Mouse (Mus musculus) heart, adult 2 months (tissue): Measurements from ENCODE around the gene Maml2. TPM values are rescaled to one million over a fixed set of nuclear protein-coding genes. Genes with fewer than 3 reads are reported as not detected.

ENCODE experiments used
- DNase-seq, 2 experiments: peaks; one replicate each; pipeline ENCODE4 v3.0.0; 2021
- H3K27ac ChIP-seq: fragments of 200-600 bp; 2 replicates; pipeline ENCODE4 v1.8.1; 2022
- H3K27me3 ChIP-seq: fragments of 200-500 bp; 2 replicates; pipeline ENCODE4 v1.6.1; 2012; ENCODE audit warnings: mild to moderate bottlenecking, low read length, inconsistent platforms, mixed read lengths; ENCODE audit not compliant: control insufficient read depth, insufficient read depth
- H3K36me3 ChIP-seq: fragments of 200-500 bp; 2 replicates; pipeline ENCODE4 v1.6.1; 2012; ENCODE audit warnings: low read length, inconsistent platforms; ENCODE audit not compliant: control insufficient read depth, insufficient read depth
- H3K4me1 ChIP-seq: fragments of 200-500 bp; 2 replicates; pipeline ENCODE4 v1.6.1; 2011; ENCODE audit warnings: low read length; ENCODE audit not compliant: control insufficient read depth, insufficient read depth
- H3K4me3 ChIP-seq: fragments of 200-600 bp; 2 replicates; pipeline ENCODE4 v1.8.1; 2022
- H3K79me2 ChIP-seq: fragments of 200-500 bp; replicated peaks from 2 replicates; pipeline ENCODE4 v1.6.1; 2012; ENCODE audit warnings: mild to moderate bottlenecking, inconsistent platforms, low read length, moderate library complexity, mixed read lengths; ENCODE audit not compliant: control insufficient read depth, insufficient read depth
- H3K9ac ChIP-seq: fragments of 200-500 bp; 2 replicates; pipeline ENCODE4 v1.6.1; 2012; ENCODE audit warnings: low read depth, mild to moderate bottlenecking, control low read depth, inconsistent platforms, low read length, mixed read lengths
- CTCF ChIP-seq: fragments of 200-600 bp; IDR thresholded peaks from 2 replicates; pipeline ENCODE4 v1.8.1; 2022; ENCODE audit warnings: antibody characterized with exemption, mild to moderate bottlenecking, moderate library complexity
- EP300 ChIP-seq: fragments of 200-500 bp; IDR thresholded peaks from 2 replicates; pipeline ENCODE4 v1.6.1; 2011; ENCODE audit warnings: low read depth, low read length, control low read depth; ENCODE audit not compliant: insufficient read depth
- POLR2A ChIP-seq: fragments of 200-500 bp; IDR thresholded peaks from 2 replicates; pipeline ENCODE4 v1.6.1; 2011; ENCODE audit warnings: mild to moderate bottlenecking, low read depth, low read length, control low read depth; ENCODE audit not compliant: insufficient read depth
- WGBS: fragments of 180-500 bp; shearing (Covaris S2); methylation state at CpG from one replicate; pipeline ENCODE4 v1.1.7; 2018; 5-methylcytosine and 5-hydroxymethylcytosine counted together
- intact Hi-C: fragments of 180-260 bp; cut with DNase I; formaldehyde crosslinking; loops from one replicate; pipeline ENCODE4 v1.15.1; 2025
- polyA plus RNA-seq: library from polyadenylated mRNA; depleted of rRNA; stranded (reverse); fragments of >200 nt; gene quantifications from 2 replicates; pipeline ENCODE4 v1.2.3, GENCODE M21; 2012
- total RNA-seq, 2 experiments: library from RNA; stranded (reverse); gene quantifications; 2 replicates each; pipeline ENCODE4 v1.2.3; 2021

The Maml2 gene
- total and polyA plus RNA-seq, 3 experiments = 4.8 to 6.5 (median 5.7) TPM

DNA sequence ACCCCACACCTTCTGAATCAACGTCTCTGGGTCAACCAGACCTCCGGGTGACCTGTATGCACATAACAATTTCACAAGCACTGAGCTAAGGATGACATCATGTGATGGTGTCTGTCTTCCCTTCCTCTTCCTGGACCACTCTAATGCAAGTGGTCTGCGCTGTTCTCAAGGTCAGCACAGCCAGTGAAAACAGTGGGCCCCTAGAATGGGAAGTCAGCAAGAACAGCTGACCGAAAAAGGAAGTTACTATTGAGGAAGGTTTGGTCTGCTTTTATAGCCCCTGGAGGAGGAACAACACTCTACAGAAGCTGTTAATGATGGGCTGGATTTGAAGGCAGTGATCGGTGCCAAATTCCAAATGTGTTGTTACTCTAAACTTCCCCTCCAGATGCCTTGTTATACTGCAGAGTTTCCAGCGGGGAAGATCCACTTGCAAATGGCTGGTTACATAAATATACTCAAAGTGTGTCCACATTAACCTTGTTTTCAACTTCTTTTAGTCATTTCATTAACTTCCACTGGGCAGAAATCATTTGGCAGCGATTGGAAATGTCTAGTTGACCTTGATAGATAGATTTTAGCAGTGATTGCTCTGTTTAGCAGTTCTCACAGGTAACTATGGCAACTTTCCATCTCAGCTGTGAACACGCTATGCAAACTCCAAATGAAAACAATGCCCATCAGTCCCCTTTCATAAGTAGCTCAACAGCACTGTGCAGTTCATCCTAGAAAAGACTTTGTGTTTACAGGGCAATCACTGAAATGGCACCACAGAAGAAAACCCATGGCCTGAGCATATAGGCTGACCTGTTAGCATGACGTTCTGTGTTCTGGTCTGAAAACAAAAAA is 289.6 kb downstream of the Maml2 start:
- intact Hi-C loops = no loop called here
- peak; percentile 7 to 60 for DNase-seq
- WGBS = 36% methylated on average over 9 of the region's 9 CpGs

GRCm38 (mm10) chr9:13588786-13589185 is 291.0 kb downstream of the Maml2 start:
- Histone ChIP-seq H3K9ac (no peak overlapping the region), H3K27ac (no peak overlapping the region), H3K79me2 (no peaks in the 10 kb centered on the region; the same call in 1 of the 2 replicates), H3K27me3 (no peaks in the 10 kb centered on the region), H3K4me3 (no peak overlapping the region), H3K4me1 (peaks cover 13% of the 10 kb centered on the region), H3K36me3 (peaks cover 24% of the 10 kb centered on the region)
- intact Hi-C loops = no loop called here
- TF ChIP-seq CTCF = peak; percentile 41
- no peak for TF ChIP-seq EP300
- 95% methylated on average over 1 of the region's 1 CpGs for WGBS
- no peak for DNase-seq

More for the DNA sequence above, 289.6 kb downstream of the Maml2 start:
- Histone ChIP-seq H3K27me3 (no peaks in the 10 kb centered on the region), H3K79me2 (no peaks in the 10 kb centered on the region; the same call in 1 of the 2 replicates), H3K4me3 (no peak overlapping the region), H3K4me1 (peaks cover 16% of the 10 kb centered on the region), H3K9ac (peak overlapping the region; percentile 16; the same call in 1 of the 2 replicates), H3K36me3 (peaks cover 33% of the 10 kb centered on the region), H3K27ac (peak overlapping the region; percentile 50)
- no peak for TF ChIP-seq CTCF
- no peak for TF ChIP-seq EP300
- TF ChIP-seq POLR2A = no peak

- TF ChIP-seq POLR2A = no peak
- TF ChIP-seq EP300 = no peak
- no peak for TF ChIP-seq CTCF
- Histone ChIP-seq H3K9ac (no peak overlapping the region), H3K27ac (no peak overlapping the region), H3K27me3 (no peaks in the 10 kb centered on the region), H3K4me1 (peaks cover under 1% of the 10 kb centered on the region), H3K79me2 (no peaks in the 10 kb centered on the region; the same call in 1 of the 2 replicates), H3K4me3 (no peak overlapping the region), H3K36me3 (no peaks in the 10 kb centered on the region; the same call in 1 of the 2 replicates)
- WGBS = 84% methylated on average over 10 of the region's 10 CpGs
- intact Hi-C loops = no loop called here
- DNase-seq = no peak
These were observed 294.9 kb downstream of the Maml2 start for GRCm38 (mm10) chr9:13592701-13593100.

- 83% methylated on average over 6 of the region's 6 CpGs for WGBS
- Histone ChIP-seq H3K36me3 (no peaks in the 10 kb centered on the region; the same call in 1 of the 2 replicates), H3K27ac (no peak overlapping the region), H3K79me2 (no peaks in the 10 kb centered on the region), H3K27me3 (no peaks in the 10 kb centered on the region), H3K9ac (no peak overlapping the region), H3K4me1 (peaks cover 2% of the 10 kb centered on the region), H3K4me3 (no peak overlapping the region)
- TF ChIP-seq CTCF = no peak
- TF ChIP-seq POLR2A = no peak
- no peak for TF ChIP-seq EP300
- intact Hi-C loops = no loop called here
- no peak for DNase-seq
These were observed 300.0 kb downstream of the Maml2 start for GRCm38 (mm10) chr9:13597736-13598135.

DNA sequence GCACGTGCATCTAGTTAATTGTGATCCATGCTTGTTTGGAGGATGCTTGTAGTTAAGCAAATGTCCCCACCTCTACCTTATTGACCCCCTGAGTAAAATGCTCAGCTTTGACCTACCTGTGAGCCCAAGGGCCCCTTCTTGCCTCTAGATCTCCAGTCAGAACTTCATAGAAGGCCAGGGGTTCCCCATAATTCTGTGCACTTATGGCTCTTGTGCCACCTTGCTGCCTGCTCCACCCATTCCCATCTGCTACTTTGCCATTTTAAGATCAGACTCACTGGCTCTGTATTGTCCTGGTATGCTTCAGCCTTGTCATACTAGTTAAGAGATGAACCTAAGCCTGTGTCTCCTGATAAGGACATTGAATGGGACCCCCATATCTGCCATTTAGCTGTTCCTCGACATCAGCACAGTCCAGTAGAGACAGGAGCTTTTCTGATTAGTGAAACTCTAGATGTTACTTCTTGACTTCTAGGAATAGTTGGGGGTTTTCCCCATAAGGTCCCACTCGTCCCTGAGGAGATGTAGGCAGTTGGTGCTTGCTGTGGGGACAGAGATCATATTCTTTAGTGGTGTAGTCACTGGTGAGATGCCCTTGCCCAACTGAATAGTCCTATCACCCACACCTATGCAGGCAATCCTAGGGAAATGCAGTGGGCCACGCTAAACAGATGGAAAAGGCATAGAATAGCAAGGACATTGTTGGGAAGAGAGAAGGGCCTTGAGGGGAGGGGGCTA is 301.0 kb downstream of the Maml2 start:
- no peak overlapping the region for H3K27ac ChIP-seq
- H3K79me2 ChIP-seq = no peaks in the 10 kb centered on the region
- DNase-seq = no peak
- no peak overlapping the region for H3K4me3 ChIP-seq
- intact Hi-C loops = no loop called here
- H3K4me1 ChIP-seq = peaks cover 2% of the 10 kb centered on the region
- WGBS = 75% methylated on average over 4 of the region's 4 CpGs
- no peaks in the 10 kb centered on the region for H3K27me3 ChIP-seq
- TF ChIP-seq EP300 (no peak), POLR2A (no peak)
- H3K9ac ChIP-seq = no peak overlapping the region
- H3K36me3 ChIP-seq = no peaks in the 10 kb centered on the region; the same call in 1 of the 2 replicates

DNA sequence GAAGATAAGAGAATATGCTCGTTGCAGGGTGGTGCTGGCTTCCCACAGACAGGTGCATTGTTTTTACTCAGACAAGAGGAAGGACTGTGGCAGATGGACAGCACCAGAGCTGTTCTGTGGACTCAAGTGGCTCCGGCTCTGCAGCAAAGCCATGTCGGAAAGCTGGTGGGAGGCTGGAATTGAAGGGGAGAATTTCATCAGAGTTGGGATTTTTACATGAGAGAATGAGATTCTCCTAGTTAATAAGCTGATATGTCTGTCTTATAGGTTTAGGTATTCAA is 301.5 kb downstream of the Maml2 start:
- no peaks in the 10 kb centered on the region for H3K27me3 ChIP-seq
- no peak overlapping the region for H3K4me3 ChIP-seq
- intact Hi-C loops = no loop called here
- H3K79me2 ChIP-seq = no peaks in the 10 kb centered on the region
- no peak overlapping the region for H3K9ac ChIP-seq
- TF ChIP-seq CTCF = no peak
- TF ChIP-seq POLR2A = no peak
- no peak for TF ChIP-seq EP300
- no peak overlapping the region for H3K27ac ChIP-seq
- peaks cover 2% of the 10 kb centered on the region for H3K4me1 ChIP-seq
- WGBS = 74% methylated on average over 3 of the region's 3 CpGs
- H3K36me3 ChIP-seq = no peaks in the 10 kb centered on the region
- no peak for DNase-seq
